Mouse (Mus musculus) liver, adult (tissue): ENCODE results near the gene Zscan4f.
"Not testable (repeated sequence)": the region's sequence is repeated elsewhere in the genome, so short reads cannot be mapped to it uniquely, and the experiment has no call there.

ENCODE experiments used
- GATA4 ChIP-seq: IDR thresholded peaks from 2 replicates; pipeline ENCODE4 v1.6.1; 2014; ENCODE audit warnings: mild to moderate bottlenecking, low read length; ENCODE audit not compliant: insufficient replicate concordance

The Zscan4f gene

GRCm38 (mm10) chr7:11397615-11398014 lies at the start of gene Zscan4f:
Zscan4f (plus strand) TSS chr7:11397915.
- not testable (repeated sequence) for TF ChIP-seq GATA4
